Mouse (Mus musculus): ENCODE results near the gene Bcan. TPM values are rescaled to one million over a fixed set of nuclear protein-coding genes. Genes with fewer than 3 reads are reported as not detected.

Bcan gene
- polyA plus RNA-seq, 1 experiment from 2014 or later = 0.27 TPM

GRCm38 (mm10) chr3:87947056-87947810 is 52.8 kb downstream of the Bcan start:
- no peak for DNase-seq (ENCODE audit: low spot score)

DNA sequence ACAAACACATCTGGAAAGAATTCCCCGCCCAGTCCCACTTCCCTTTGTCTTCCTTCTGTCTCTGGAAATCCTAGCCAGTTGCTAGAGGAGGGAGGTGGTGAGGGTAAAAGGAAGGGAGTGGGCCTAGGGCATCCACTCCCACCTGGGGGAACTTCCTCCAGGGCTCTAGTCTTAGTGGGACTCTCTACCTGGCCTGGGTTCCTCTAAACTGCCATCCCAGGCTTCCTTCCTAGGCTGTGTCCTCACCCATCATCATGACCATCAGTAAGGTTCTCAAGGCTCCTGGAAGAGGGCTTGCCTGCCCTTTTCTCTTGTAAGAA is 53.5 kb downstream of the Bcan start:
- no peak for DNase-seq (ENCODE audit: low spot score)

- DNase-seq (ENCODE audit: low spot score) = no peak
These were observed 54.1 kb downstream of the Bcan start for GRCm38 (mm10) chr3:87945781-87946540.

- no peak for DNase-seq (ENCODE audit: low spot score)
These were observed 55.0 kb downstream of the Bcan start for GRCm38 (mm10) chr3:87944838-87945600.

DNA sequence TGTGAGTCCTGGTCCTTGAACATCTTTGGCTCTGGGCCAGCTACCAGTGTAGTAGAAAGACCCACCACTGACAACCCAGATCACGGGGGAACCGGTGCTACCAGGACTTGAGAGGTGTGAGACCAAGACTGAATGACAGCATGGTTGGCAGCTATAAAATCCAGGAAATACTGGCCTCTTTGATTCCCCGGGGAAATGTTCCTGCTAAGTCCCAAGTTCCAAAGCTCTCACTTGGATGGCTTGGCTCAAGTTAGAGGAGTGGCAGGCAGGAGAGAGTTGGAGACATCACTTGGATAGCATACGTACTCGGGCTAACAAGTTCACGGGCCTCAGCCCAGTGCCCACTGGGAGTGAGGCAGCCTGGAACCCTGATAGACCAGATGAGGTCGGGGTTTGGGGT is 56.4 kb downstream of the Bcan start:
- DNase-seq (ENCODE audit: low spot score) = no peak

- no peak for DNase-seq (ENCODE audit: low spot score)
These were observed 57.6 kb downstream of the Bcan start for GRCm38 (mm10) chr3:87942471-87942870.

DNA sequence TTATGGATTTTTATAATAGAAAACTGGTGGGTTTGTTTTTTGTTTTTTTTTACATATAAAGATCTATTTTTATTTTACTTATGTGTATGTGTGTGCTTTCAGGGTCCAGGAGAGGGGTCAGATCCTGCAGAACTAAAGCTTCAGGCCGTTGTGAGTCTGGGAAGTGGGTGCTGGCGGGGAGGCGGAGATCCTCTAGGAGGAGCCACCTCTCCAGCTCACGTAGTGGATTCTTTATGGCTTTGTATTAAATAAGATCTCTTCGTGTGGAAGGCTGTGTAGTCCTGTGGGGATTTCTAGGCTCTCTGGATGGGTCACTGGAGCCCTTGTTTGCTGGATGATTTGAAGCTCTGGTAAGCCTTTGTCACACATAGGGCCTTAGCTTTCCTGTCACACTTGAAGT is 59.4 kb downstream of the Bcan start:
- DNase-seq (ENCODE audit: low spot score) = no peak

Other genes starting within 250 kb of the Bcan start
- 0.15 and 0.48 TPM in 2 replicates for gene Ntrk1, start 205.1 kb downstream of the Bcan start, polyA plus RNA-seq (2015; fragmentation: Nextera tagmentation; extraction: Ambion mirVana)
- gene Insrr, start 203.3 kb downstream of the Bcan start, polyA plus RNA-seq (2015; fragmentation: Nextera tagmentation; extraction: Ambion mirVana) = 0.04 and 0.05 TPM in 2 replicates
- 3.5 and 3.6 TPM in 2 replicates for gene Pear1, start 175.9 kb downstream of the Bcan start, polyA plus RNA-seq (2015; fragmentation: Nextera tagmentation; extraction: Ambion mirVana)
- 101 and 108 TPM in 2 replicates for gene Sh2d2a, start 153.5 kb downstream of the Bcan start, polyA plus RNA-seq (2015; fragmentation: Nextera tagmentation; extraction: Ambion mirVana)
- gene Prcc, start 114.6 kb downstream of the Bcan start, polyA plus RNA-seq (2015; fragmentation: Nextera tagmentation; extraction: Ambion mirVana) = 13.9 and 14.4 TPM in 2 replicates
- gene Hdgf, start 93.9 kb downstream of the Bcan start, polyA plus RNA-seq (2015; fragmentation: Nextera tagmentation; extraction: Ambion mirVana) = 223 and 234 TPM in 2 replicates
- gene Mrpl24, start 80.7 kb downstream of the Bcan start, polyA plus RNA-seq (2015; fragmentation: Nextera tagmentation; extraction: Ambion mirVana) = 107 and 108 TPM in 2 replicates
- gene Isg20l2, start 69.9 kb downstream of the Bcan start, polyA plus RNA-seq (2015; fragmentation: Nextera tagmentation; extraction: Ambion mirVana) = 58.9 and 61.4 TPM in 2 replicates
- gene Rrnad1, start 69.5 kb downstream of the Bcan start, polyA plus RNA-seq (2015; fragmentation: Nextera tagmentation; extraction: Ambion mirVana) = 15.7 and 16.6 TPM in 2 replicates
- 35.5 and 38.1 TPM in 2 replicates for gene Crabp2, start 51.6 kb downstream of the Bcan start, polyA plus RNA-seq (2015; fragmentation: Nextera tagmentation; extraction: Ambion mirVana)
- gene Nes, start 29.2 kb downstream of the Bcan start, polyA plus RNA-seq (2015; fragmentation: Nextera tagmentation; extraction: Ambion mirVana) = 3.2 and 4.5 TPM in 2 replicates
- gene Hapln2, start 27.4 kb upstream of the Bcan start, polyA plus RNA-seq (2015; fragmentation: Nextera tagmentation; extraction: Ambion mirVana) = 0.16 TPM in 1 of 2 replicates, not detected in the other
- 34.6 and 37.4 TPM in 2 replicates for gene Gpatch4, start 42.9 kb upstream of the Bcan start, polyA plus RNA-seq (2015; fragmentation: Nextera tagmentation; extraction: Ambion mirVana)
- 145 and 155 TPM in 2 replicates for gene Naxe, start 58.3 kb upstream of the Bcan start, polyA plus RNA-seq (2015; fragmentation: Nextera tagmentation; extraction: Ambion mirVana)
- gene Ttc24, start 78.1 kb upstream of the Bcan start, polyA plus RNA-seq (2015; fragmentation: Nextera tagmentation; extraction: Ambion mirVana) = 0.69 and 0.76 TPM in 2 replicates
- gene Iqgap3, start 81.7 kb upstream of the Bcan start, polyA plus RNA-seq (2015; fragmentation: Nextera tagmentation; extraction: Ambion mirVana) = 5.8 and 6.1 TPM in 2 replicates
- 32.0 and 32.2 TPM in 2 replicates for gene Mef2d, start 142.1 kb upstream of the Bcan start, polyA plus RNA-seq (2015; fragmentation: Nextera tagmentation; extraction: Ambion mirVana)

Measured in thymus, postnatal 0 days (tissue).